Mouse (Mus musculus): Measurements from ENCODE around the gene Rpusd3. TPM values are rescaled to one million over a fixed set of nuclear protein-coding genes. Genes with fewer than 3 reads are reported as not detected.

Gene Rpusd3
- polyA plus RNA-seq, 1 experiment = 37.0 TPM

- Histone ChIP-seq H3K4me3 (ENCODE audit: insufficient read depth, low read length) (no peak overlapping the region), H3K27ac (ENCODE audit: insufficient read depth, low read length) (no peak overlapping the region), H3K4me1 (ENCODE audit: control insufficient read depth, insufficient read depth, low read length) (peaks cover 5% of the 10 kb centered on the region)
- TF ChIP-seq POLR2A (IDR thresholded peaks at IDR 0.05; ENCODE audit: extremely low read depth, insufficient read depth, low read length) = no peak
- no peak for TF ChIP-seq CTCF (IDR thresholded peaks at IDR 0.05; ENCODE audit: extremely low read depth, insufficient read depth, low read length)
Observed at GRCm38 (mm10) chr6:113416416-113416815, 2.7 kb downstream of the Rpusd3 start.

DNA sequence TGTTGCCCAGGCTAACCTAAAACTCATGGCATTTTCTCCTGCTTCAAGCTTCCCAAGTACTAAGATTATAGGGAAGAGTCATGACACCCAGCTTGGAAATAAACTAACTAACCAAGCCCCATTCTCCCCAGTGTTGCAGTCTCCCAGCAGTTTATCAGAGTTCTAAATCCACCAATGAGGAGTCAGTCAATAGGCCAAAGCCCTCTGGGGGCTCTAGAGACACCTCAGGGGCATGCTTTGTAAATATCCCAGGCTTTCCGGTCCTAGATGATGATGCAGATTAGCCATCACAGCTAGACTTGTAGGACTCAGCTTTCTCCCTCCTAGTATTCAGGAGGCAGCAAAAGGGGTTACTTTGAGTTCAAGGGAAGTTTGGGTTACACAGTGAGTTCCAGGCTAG, 9.1 kb downstream of the Rpusd3 start:
- Histone ChIP-seq H3K4me1 (ENCODE audit: control insufficient read depth, insufficient read depth, low read length) (0 out of 2 replicates have a peak, but pooled peaks cover 1% of the 10 kb centered on the region), H3K27ac (ENCODE audit: insufficient read depth, low read length) (no peak overlapping the region)
- TF ChIP-seq POLR2A (IDR thresholded peaks at IDR 0.05; ENCODE audit: extremely low read depth, insufficient read depth, low read length) = no peak
- no peak for TF ChIP-seq CTCF (IDR thresholded peaks at IDR 0.05; ENCODE audit: extremely low read depth, insufficient read depth, low read length)

GRCm38 (mm10) chr6:113406683-113407082, 12.5 kb downstream of the Rpusd3 start:
- H3K27ac ChIP-seq (ENCODE audit: insufficient read depth, low read length) = no peak overlapping the region
- H3K4me3 ChIP-seq (ENCODE audit: insufficient read depth, low read length) = no peak overlapping the region
- no peak for TF ChIP-seq CTCF (IDR thresholded peaks at IDR 0.05; ENCODE audit: extremely low read depth, insufficient read depth, low read length)
- TF ChIP-seq POLR2A (IDR thresholded peaks at IDR 0.05; ENCODE audit: extremely low read depth, insufficient read depth, low read length) = no peak
- H3K4me1 ChIP-seq (ENCODE audit: control insufficient read depth, insufficient read depth, low read length) = peaks cover 3% of the 10 kb centered on the region; the same call in 1 of the 2 replicates

More for the DNA sequence above, 9.1 kb downstream of the Rpusd3 start:
- no peak overlapping the region for H3K4me3 ChIP-seq (ENCODE audit: insufficient read depth, low read length)

DNA sequence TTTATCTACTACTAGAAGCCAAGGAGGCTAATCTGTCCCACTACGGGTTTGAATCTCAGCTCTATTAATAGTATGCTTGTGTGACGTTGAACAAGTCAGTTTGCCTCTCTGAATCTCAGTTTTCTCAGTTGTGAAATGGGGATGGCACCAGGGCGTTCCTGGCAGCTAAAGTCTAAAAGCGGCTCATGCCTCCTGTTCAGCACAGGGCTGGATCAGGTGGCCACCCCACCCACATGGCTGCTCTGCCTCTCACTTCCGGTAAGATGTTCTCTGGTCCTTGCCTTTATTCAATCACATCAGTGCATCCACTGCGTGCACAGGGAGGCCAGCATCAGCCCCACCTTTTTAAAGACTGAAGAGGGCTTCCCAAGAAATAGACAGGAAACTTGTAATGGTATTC, 13.7 kb downstream of the Rpusd3 start:
- Histone ChIP-seq H3K4me3 (ENCODE audit: insufficient read depth, low read length) (no peak overlapping the region), H3K4me1 (ENCODE audit: control insufficient read depth, insufficient read depth, low read length) (peaks cover 3% of the 10 kb centered on the region; the same call in 1 of the 2 replicates), H3K27ac (ENCODE audit: insufficient read depth, low read length) (no peak overlapping the region)
- TF ChIP-seq CTCF (IDR thresholded peaks at IDR 0.05; ENCODE audit: extremely low read depth, insufficient read depth, low read length) (no peak), POLR2A (IDR thresholded peaks at IDR 0.05; ENCODE audit: extremely low read depth, insufficient read depth, low read length) (0 out of 2 replicates have a peak, but pooled peaks have one; percentile 30)

DNA sequence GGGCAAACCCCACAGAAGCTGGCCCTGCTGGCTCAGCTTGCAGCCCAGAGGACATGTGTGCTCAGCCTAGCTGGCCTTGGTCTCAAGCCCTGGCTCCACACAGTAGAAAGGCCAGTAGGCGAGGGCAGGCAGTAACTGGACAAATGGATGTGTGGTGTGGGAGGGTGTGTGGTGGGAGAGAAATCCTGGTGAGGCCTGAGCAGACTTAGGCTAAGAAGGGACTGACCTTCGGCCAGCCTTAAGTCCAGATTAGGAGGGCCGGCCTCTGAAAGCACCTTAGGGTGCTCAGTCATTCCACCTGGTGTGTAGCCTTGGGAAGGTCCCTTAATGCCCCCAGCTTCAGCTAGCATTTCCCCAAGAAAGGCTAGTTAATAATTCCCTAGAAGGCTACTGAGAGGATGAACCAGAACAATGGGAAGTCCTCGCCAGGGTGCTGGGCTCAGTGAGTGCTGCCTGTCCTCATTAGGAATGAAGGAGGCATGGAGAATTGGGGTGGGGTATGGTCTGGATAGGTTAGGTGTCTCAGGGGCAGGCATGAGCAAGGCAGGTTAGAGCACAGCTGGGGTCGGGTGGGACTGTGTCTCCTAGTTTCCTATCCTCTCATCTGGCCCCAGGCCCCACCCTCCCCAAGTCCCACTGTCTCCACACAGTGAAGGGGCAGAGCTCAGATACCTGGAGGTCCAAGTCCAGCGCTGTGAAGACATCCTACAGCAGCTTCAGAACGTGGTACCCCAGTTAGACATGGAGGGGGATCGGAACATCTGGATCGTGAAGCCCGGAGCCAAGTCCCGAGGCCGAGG, 14.3 kb downstream of the Rpusd3 start:
- no peak overlapping the region for H3K4me3 ChIP-seq (ENCODE audit: insufficient read depth, low read length)
- TF ChIP-seq CTCF (IDR thresholded peaks at IDR 0.05; ENCODE audit: extremely low read depth, insufficient read depth, low read length) (no peak), POLR2A (IDR thresholded peaks at IDR 0.05; ENCODE audit: extremely low read depth, insufficient read depth, low read length) (no peak)
- H3K27ac ChIP-seq (ENCODE audit: insufficient read depth, low read length) = no peak overlapping the region
- H3K4me1 ChIP-seq (ENCODE audit: control insufficient read depth, insufficient read depth, low read length) = peaks cover 3% of the 10 kb centered on the region; the same call in 1 of the 2 replicates

DNA sequence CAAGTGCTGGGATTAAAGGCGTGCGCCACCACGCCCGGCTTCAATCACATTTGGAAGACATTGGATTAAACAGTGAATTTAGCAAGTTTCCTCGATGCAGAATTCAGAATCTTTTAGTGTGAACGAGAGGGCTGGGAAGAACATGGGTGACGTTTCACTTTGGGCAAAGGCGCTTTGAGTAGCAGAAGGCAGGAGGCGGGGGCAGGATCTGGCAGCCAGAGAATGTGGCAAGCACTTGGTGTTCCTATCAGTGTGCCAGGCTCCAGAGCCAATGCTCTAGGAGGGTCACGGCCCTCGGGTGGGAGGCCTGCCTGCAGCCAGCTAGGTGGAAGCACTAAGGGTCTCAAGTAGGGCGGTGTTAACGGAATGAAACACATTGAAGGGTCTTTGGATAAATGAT, 17.0 kb downstream of the Rpusd3 start:
- Histone ChIP-seq H3K4me3 (ENCODE audit: insufficient read depth, low read length) (no peak overlapping the region), H3K4me1 (ENCODE audit: control insufficient read depth, insufficient read depth, low read length) (peaks cover 3% of the 10 kb centered on the region; the same call in 1 of the 2 replicates), H3K27ac (ENCODE audit: insufficient read depth, low read length) (no peak overlapping the region)
- no peak for TF ChIP-seq CTCF (IDR thresholded peaks at IDR 0.05; ENCODE audit: extremely low read depth, insufficient read depth, low read length)
- no peak for TF ChIP-seq POLR2A (IDR thresholded peaks at IDR 0.05; ENCODE audit: extremely low read depth, insufficient read depth, low read length)

DNA sequence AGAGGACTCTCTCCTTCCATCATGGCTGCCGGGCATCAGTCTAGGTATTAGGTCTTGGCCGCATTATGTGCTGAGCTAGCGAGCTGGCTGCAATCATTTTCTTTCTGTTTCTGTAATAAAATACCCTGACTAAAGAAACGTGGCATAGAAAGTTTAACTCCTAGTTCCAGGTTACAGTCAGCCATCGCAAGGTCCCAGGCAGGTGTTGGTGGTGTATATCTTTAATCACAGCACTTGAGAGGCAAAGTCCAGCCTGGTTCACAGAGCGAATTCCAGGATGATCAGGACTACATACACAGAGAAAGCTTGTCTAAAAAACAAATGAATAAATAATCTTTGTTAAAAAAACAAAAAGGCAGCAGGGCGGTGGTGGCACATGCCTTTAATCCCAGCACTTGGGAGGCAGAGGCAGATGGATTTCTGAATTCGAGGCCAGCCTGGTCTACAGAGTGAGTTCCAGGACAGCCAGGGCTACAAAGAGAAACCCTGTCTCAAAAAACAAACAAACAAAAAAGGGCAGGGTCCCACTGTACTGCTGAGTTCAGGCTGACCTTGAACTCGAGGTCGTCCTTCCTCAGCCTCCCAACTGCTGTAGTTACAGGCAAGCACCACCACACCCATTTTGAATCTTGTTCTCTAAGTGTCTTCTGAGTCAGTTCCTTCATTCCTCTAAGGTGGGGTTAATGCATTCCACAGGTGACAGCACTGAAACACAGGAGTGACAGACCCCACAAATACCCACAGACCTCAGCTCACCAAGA, 22.7 kb downstream of the Rpusd3 start:
- TF ChIP-seq CTCF (IDR thresholded peaks at IDR 0.05; ENCODE audit: extremely low read depth, insufficient read depth, low read length) (no peak), POLR2A (IDR thresholded peaks at IDR 0.05; ENCODE audit: extremely low read depth, insufficient read depth, low read length) (no peak)
- Histone ChIP-seq H3K4me1 (ENCODE audit: control insufficient read depth, insufficient read depth, low read length) (no peaks in the 10 kb centered on the region), H3K27ac (ENCODE audit: insufficient read depth, low read length) (no peak overlapping the region), H3K4me3 (ENCODE audit: insufficient read depth, low read length) (no peak overlapping the region)

GRCm38 (mm10) chr6:113395501-113395900, 23.6 kb downstream of the Rpusd3 start:
- no peak for TF ChIP-seq POLR2A (IDR thresholded peaks at IDR 0.05; ENCODE audit: extremely low read depth, insufficient read depth, low read length)
- no peak for TF ChIP-seq CTCF (IDR thresholded peaks at IDR 0.05; ENCODE audit: extremely low read depth, insufficient read depth, low read length)
- no peak overlapping the region for H3K4me3 ChIP-seq (ENCODE audit: insufficient read depth, low read length)
- no peak overlapping the region for H3K27ac ChIP-seq (ENCODE audit: insufficient read depth, low read length)
- H3K4me1 ChIP-seq (ENCODE audit: control insufficient read depth, insufficient read depth, low read length) = no peaks in the 10 kb centered on the region

DNA sequence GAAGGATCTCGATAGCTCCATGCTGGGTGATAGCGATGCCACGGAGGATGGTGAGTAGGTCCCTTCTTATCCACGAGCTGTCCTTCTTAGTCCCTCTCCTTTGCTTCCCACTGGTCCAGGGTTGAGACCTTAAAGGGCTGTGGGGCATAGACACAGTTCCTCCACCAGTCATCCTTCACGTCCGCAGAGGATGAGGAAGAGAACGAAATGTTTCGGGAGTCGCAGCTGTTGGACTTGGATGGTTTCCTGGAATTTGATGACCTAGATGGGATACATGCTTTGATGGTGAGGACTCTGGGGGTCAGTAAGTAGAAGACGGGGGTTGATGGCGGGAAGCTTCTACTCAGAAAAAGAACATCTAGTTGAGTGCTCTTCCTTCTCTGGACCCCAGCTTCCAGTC, 24.3 kb downstream of the Rpusd3 start:
- no peak for TF ChIP-seq POLR2A (IDR thresholded peaks at IDR 0.05; ENCODE audit: extremely low read depth, insufficient read depth, low read length)
- H3K4me3 ChIP-seq (ENCODE audit: insufficient read depth, low read length) = no peak overlapping the region

More for the DNA sequence above, 24.3 kb downstream of the Rpusd3 start:
- Histone ChIP-seq H3K4me1 (ENCODE audit: control insufficient read depth, insufficient read depth, low read length) (no peaks in the 10 kb centered on the region), H3K27ac (ENCODE audit: insufficient read depth, low read length) (0 out of 2 replicates have a peak overlapping the region, but pooled peaks have one; percentile 22)

Data from cortical plate, adult 2 months (tissue).